Mouse (Mus musculus) liver, postnatal 0 days (tissue): Measurements from ENCODE around the gene Car5a.

Experiments used
- CTCF ChIP-seq: sonication (generic); IDR thresholded peaks from 2 replicates; pipeline ENCODE4 v1.5.1; 2016; ENCODE audit warnings: antibody characterized with exemption, low read depth
- EP300 ChIP-seq: IDR thresholded peaks from 2 replicates; pipeline ENCODE4 v1.6.1; 2016; ENCODE audit warnings: antibody characterized with exemption, low read depth, mild to moderate bottlenecking

GRCm38 (mm10) chr8:121871833-121872440 is 72.8 kb downstream of the Car5a start:
- TF ChIP-seq CTCF: 0 out of 2 replicates have a peak, but pooled peaks have one; percentile 9
- TF ChIP-seq EP300: no peak
